Mouse (Mus musculus) cerebellum, postnatal 25 days (tissue): Measurements from ENCODE around the gene Kmt2d.
A peak's percentile ranks its signal among the peaks of the same experiment; 100 is the strongest.

ENCODE experiments used
- DNase-seq, 2 experiments: peaks; one replicate each; pipeline ENCODE4 v3.0.0; 2021; ENCODE audit warnings: mixed read lengths in 2 of 2

Kmt2d gene

DNA sequence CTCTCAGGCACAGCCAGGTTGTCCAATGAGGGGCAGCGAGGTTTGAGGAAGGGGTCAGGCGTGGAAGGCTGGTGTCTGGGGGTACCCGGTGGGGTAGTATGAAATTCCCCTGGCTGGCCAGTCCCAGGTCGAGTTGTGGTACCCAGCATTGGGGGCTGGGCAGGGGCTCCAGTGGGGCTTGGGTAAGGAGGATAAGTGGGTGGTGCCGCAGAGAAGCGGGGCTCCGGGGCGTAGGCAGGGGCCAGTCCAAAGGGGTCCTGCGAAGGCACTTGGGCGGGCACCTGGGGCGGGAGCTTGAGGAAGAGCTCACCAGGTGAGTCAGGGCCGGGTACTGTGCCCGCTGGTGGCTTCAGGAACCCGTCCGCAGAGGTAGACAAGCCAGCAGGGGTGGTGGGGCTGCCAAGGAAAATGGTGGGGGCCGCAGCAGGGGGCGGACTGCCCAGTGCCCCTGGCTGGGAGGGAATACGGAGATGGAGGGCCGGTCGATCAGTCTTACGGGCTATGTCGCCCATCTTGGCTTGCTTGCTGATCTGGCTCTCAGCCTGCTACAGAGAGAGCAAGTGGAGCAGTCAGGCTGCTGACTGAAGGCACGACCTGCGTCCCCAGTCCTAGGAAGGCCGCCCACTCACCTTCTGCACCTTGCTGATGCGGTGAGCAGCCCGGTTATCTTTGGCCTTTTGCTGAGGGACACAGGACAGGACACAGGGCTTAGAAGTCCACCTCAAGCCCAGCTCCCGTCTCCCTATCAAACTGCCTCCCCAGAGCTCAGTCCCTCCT is 17.7 kb downstream of the Kmt2d start:
- DNase-seq, result peak; percentile 62 to 67

DNA sequence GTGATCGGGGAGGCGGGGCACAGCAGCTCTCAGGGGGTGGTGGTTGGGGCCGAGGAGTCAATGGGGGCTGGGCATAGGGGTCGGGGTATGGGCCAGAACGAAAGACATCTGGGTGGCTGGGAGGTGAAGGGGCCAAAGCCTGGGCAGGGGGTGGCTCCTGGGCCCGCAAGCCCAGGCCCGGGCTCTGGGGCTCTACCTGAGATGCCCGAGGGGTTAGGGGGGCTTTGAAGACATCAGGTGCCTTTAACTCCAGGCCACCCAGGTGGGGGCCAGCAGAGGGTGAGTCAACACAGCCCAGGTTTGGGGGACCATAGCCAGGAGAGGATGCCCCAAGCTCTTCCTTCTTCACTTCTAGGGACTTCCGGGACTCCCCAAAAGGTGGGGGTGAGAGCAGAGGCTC is 18.3 kb downstream of the Kmt2d start:
- no peak for DNase-seq

DNA sequence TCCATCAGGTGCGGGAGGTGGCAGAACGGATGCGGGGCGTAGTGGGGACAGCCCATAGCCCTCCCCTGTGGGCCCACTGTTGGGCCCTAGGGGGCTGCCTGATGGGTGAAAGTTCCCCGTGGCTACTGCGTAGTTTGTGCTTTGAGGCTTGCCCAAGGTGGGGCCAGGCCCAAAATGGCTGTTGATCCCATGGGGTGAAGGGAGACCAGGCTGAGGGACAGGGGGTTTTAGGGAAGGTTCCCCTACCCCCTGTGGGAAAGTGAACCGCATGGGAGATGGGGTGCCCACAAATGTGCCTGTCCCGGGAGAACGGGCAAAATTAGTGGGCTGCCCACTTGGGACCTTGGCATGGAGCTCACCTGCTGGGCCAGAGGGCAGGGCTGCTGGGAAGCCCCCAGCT is 18.9 kb downstream of the Kmt2d start:
- DNase-seq, result no peak

DNA sequence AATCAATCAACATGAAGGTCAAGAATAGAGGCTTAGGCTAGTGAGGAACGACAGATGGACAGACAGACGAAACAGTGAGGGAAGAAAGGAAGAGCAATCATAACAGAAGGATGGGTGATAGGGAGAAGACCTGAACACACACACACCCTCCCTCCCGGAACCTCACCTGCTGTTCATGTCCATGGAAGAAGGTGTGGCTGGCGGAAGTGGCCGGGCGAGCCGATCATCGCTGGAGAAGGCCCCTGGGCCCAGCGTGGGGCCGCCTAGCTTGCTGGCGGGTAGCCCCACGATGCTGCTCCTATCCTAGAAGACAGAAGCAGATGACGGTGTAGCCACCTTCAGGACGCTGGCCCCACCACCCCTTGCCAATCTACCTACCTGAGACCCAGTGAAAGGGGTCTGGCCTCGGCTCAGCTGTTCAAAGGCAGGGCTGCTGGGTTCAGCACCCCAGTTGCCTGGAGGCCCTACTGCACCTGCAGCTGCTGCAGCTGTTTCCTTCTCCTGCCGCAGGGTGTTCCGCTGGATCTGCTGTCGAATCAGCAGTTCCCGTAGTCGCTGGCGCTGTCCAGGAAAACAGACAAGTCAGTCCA is 19.7 kb downstream of the Kmt2d start:
- DNase-seq, result no peak

DNA sequence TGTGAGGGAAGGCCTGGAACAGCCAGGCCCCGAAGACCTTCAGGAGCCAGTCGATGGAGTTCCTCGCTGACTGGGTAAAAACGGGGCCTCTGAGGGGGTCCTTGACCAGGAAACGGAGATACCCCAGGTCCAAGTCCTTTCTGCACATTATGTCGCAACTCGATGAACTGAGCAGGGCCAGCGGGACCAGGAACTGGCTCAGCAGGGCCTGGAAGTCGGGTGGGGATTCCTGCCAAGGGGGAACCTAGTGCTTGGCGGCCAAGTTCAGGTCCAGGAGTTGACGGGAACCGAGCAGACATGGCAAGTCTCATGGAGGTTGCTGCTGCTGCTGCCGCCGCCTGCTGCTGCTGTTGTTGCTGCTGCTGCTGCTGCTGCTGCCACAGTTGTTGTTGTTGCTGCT is 20.3 kb downstream of the Kmt2d start:
- peak; percentile 57 to 71 for DNase-seq

DNA sequence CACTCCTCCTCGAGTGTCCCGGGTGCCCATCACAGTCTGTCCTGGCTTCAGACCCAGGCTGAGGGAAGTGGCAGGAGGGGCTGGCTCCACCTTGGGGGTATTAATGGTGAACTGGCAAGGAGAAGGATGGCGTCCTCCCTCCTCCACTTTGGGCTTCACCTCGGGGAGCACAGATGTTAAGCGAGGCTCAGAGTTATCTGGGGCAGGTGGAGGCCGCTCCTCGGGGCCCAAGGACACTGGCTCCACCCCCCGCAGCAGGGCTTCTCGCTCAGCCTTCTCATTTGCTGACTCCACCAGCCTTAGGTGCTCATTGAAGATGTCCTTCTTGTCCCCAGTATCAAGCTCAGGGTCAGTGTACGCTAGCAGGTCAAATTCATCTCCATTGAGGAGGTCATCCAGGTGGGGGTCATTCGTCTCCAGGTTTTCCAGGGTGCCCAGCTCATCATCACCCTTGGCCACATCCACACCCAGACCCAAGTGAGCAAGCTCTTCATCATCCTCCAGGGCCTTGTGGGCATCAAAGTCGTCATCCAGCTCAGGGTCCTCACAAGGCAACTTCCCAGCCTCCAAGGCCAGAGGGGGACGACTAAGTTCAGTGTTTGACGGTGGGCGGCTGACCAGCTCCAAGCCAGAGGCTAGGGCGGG is 20.9 kb downstream of the Kmt2d start:
- DNase-seq, result no peak

DNA sequence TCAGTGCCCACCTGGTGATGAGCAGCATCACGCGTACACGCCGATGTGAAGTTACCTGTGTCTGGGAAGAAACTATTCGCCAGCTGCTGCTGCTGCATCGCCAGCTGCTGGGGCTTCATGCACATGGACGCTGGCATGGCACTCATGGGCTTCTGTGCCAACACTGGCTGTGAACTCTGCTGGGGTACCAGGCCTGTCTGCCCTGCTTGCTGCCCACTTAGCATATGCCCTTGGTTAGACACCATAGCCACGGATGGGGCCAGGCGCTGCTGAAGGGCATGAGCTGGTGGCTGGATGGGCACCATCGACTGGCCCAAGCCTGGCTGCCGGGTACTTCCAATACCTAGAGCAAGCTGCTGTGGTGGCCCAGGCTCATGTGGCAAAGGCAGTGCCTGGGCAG is 21.8 kb downstream of the Kmt2d start:
- DNase-seq, result no peak

DNA sequence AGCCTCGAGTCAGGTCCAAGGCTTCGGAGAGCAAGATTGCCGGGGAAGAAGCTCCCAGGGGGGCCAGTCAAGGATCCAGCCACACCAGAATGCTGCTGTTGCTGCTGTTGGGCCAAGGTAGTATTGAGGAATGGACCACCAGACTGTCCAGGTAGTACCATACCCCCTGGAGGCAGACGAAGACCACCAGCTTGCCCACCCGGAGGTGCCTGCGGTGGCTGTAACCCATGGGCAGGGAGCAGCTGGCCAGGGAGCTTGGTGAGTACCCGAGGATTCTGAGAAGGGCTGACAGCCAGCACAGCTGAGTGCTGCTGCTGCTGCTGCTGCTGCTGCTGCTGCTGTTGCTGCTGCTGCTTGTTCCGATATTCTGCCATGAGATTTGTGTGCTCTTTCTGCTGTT is 24.9 kb downstream of the Kmt2d start:
- no peak for DNase-seq

DNA sequence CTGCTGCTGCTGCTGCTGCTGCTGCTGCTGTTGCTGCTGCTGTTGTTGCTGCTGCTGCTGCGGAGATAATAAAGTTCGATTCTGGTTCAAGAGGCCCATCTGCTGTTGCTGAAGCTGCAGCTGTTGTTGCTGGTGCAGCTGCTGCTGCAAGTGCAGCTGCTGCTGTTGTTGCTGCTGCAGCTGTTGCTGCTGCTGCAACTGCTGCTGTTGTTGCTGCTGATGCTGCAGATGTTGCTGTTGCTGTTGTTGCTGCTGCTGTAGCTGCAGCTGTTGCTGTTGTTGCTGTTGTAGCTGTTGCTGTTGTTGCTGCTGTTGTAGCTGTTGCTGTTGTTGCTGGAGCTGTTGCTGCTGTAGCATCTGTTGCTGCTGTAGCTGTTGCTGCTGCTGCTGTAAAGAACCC is 25.9 kb downstream of the Kmt2d start:
- no peak for DNase-seq

DNA sequence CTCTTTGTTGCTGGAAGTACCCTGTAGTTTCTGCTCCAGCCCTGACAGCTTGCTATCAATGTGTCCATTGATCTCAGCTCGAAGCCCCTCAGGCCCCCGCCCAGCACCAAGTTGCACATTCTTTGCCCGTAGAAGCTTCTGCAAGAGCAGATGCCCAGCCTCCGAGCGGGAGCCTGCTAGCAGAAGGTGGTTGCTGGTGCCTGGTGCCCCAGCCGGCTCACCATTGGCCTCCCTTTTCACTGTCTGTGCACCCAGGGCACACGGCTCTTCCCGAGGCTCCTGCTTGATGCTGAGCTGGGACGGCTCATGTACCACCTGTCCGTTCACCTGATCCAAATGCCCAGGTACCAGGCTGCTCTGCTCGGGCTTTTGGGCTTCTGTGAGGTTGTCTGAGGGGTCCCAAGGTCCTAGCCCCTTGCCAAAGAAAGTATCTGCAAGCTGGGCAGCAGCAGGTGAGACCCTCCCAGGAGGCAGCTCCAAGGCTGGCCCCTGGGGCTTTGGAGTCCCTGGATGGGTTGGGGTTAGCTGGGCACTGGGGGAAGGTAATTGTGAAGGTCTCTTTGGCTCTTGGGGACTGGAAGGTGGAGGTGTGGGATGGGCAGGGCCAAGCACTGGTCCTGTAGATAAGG is 27.3 kb downstream of the Kmt2d start:
- peak in 1 of 2 experiments; percentile 9 for DNase-seq

DNA sequence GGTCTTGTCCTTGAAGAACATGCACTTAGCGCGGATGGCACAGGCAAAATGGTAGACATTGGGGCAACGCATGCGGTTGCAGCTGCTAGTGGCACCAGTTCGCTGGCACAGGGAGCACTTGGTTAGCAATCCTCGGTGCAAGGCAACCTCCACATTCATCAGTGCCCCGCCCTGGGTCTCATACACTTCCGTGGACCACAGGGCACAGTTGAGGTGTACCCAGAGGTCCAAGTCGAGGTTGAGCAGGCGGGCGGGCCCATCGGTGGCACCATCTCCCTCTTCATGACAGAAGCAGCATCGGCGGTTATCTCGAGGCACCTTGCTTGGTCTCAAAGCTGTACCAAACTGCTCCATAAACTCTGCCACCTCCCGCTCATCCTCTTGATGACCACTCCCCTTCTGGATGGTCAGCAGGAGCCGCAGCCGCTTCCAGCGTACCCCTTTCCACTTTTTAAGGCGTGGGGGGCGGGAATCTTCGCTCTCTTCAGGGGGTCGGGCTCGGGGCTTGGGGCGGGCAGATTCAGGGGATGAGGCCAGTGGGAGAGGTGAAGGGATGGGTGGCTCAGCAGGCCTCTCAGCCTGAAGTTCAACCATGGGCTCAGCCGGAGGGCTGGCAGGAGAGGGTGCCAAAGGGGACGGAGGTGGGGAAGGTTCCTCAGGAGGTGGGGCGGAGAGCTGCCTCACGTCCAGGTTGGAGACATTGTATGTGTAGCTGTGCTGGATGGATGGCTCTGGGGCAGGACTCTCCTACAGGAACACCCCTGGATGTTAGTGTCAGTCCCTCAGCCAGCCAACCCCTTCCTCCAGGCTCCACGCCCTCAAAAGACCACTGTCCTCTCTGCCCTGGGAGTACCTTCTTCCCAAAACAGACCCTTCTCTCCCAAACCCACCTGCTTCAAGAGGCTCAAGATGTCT is 31.1 kb downstream of the Kmt2d start:
- DNase-seq, result no peak

DNA sequence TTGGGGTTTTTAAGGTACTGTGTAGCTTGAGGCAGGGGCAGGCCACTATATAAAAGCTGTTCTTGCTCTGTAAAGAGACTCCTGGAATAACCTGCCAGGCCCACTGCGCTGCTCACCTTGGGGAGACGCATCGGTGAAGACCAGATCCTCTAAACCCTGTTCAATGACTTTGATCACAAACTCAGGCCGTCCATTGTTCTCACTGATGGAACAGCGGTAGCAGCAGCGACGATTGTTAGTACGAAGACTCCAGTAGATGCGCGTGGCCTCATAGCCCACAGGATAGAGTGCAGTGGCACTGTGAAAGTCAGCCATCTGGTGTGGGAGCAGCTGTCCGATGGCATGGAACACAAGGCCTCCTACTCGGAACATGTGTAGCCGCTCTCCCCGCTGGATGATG is 31.8 kb downstream of the Kmt2d start:
- no peak for DNase-seq

DNA sequence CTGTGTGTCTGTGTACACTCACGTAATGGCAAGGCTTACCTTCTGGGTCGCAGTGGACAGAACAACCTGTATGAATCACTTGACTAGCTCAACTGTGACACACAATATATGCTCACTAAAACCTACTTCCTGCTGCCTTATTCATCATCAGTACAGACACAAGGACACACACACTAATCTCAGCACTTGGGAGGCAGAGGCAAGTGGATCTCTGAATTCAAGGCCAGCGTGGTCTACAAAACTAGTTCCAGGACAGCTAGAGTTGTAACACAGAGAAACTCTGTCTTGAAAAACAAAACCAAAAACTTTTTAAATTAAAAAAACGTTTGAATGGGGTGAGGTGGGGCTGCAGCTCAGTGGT is 33.3 kb downstream of the Kmt2d start:
- no peak for DNase-seq

DNA sequence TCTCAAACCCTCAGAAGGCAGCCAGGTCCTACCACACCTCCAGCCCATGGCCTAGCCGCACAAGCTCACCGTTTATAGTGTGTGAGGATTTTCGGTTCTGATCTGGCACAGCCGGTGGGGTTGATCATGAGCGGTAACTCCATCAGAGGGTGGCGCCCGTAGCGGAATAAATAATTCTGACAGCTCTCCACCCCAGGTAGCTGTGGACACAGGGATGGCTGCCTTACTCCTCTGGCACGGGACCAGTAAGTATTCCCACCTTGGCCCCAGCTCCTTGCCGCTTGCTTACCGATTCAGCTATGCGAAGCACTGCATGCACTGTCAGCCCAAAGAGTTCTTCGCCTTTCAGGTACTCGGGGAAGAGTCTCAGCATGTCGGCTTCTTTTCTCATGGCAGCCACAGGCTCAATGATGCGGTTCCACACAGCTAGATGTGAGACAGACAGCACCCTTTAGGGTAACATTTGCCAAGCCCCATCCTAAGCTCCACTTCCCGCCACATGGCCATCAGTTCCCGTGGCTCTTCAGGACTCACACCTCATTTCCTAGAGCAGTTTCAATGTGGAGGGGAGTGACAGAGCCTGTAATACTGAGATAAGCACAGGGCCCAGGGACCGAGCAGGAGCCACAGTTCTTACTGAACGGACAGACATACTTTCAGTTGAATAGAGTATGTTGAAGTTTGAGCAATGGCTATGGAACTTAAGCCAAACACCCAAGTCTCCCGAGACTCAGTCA is 33.8 kb downstream of the Kmt2d start:
- DNase-seq, result no peak

DNA sequence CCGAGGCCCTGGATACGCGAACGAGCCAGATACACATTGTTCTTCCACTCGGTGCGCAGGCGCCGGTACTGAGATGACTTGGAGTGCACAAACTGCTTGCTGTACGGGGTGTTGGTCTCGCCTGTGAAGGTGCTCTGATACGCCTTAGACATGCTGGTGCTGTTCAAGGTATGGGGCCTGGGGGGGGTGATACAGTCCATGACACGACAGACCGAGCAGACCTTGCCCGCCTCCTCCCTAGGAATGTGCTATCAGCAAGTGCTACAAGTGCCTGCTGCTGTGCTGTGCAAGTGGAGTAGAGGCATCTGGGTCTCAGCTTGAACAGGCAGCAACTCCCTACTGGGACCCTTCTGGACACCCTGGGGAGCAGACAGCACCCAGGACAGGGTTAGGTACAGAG is 35.7 kb downstream of the Kmt2d start:
- no peak for DNase-seq

DNA sequence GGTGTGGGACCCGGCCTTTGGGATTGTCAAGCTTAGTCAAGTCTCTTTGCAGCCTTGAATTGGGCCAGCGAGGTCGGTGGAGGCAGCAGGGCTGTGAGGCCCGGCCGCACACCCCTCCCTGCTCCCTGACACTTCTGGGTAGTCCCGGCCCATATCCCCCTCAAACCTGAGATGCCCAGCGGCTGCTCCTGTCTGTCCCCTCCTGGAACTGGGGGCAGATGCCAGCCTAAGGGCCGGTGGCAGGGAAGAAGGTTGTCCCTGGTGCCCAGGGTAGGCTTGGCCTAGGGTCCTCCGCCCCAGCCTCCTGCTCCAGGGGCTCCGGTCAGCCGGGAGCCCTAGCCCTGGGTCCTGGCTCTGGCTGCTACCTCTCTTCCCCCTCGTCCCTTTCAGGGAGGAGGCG is 36.9 kb downstream of the Kmt2d start:
- no peak for DNase-seq

DNA sequence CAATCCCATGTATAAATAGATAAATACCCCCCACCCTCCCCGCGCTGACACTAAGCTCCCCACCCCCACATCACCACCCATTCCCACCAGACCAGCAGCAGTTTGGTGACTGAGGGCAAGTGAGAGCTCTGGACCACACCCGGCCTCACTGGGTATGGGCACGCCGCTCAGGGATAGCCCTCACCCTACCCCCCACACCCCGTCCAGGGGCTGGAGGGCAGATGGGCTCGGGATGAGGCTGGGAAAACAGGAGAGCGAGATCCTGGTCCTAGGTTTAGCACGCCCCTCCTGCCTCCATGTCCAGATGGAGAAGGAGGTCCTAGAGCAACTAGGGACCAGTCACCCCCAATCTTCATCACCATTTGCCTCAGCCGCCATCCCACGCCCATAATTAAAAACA is 37.7 kb downstream of the Kmt2d start:
- DNase-seq, result no peak

DNA sequence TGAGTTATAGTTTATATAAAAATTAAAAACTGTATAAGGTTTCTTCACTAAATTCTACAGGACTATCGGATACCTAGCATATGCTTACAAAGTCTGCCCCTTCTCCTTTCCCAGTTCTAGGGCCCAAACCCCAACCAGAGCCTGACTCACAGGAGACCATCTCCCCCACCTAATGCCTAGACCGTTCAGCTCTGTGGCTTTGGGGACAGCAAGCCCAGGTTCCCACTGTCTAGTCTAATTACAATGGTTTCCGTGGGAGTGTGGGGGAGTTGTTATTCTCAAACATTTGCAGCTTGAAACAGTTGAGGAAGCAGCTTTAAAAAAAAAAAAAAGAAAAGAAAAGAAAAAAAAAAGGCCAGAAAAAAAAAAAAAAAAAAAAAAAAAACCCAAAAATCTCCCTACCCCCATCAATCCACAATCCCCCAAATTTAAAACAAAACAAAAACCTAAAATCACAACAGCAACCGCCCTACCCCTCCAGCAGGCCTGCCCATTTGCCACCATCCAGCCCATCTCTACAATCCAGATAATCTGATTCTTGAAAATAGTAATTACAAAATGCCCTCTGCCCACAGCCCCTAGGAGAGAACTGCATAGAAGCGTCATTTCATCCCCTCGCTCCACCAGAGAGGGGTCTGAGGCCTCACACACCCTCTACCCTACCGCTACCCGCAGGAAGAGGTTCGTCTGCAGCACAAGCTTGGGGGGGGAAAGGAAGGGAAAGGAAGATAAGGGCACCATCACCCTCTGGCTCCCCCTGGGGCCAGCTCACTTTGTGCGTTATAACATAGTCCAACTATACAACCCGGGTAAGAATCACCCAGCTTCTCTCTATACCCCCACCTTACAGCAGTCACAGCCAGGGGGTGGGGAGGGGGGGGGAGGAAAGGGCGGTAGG is 38.6 kb downstream of the Kmt2d start:
- no peak for DNase-seq

DNA sequence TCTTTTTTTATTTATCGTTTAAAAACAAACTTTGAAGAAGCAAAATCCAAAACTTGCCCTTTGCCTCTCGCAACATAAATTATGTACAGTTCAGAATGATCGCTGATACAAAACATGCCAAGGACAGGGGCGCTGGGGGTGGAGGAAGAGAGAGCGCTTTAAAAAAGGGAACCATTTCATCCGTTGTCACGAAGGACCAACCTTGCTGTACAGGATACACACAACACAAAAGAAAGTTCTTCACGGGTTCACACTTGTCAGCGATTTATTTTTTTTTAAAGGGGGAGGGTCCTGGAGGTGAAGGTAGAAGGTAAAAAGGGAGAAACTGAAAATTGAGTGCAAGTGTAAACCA is 39.3 kb downstream of the Kmt2d start:
- no peak for DNase-seq

DNA sequence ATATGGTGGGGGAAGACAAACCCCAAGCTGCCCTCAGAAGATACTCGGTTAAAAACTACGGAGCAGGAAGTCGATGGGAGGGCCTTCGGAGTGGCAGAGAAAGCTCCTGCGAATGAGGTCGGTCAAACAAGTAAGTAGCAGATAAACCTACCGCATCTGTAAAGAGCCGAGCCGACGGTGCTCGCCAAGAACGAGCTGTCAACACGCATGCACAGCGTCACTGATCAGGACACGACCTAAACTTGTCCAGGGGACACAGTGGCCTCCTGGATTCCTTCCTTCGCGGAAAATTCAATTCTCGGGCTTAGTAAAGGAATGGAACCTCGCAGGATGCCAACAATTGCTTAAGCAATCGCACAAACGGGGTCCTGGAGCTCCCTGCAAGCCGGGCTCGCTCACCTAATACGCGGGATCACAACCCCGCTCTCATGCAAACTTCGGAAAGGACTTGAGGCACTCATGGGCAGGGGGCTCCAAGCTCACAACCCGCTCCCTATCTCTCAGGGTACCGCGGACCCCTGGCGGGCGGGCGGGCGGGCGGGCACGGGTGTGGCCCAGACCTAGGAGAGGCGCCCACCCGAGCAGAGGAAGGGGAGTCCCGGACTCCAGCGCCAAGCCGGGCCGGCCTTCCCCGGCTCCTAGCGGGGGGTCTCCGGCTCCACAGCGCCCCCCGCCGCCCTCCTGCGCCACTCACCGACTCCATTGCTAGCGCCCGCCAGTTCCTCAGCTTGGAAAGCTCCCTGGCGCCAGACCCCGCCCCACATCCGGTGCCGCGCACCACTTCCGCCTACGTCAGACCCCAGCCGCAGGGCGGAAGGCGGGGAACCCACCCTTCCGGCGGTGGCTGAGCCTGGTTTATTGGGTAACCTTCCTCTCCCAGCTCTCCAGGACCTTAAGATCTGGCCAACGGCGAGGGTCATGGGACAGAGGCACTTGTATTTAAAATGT is 40.0 kb downstream of the Kmt2d start, which contains the start of gene Prkag1:
Prkag1 (minus strand) TSS at position 786 of the 948 bp plus-strand sequence.
- peak; percentile 95 to 97 for DNase-seq
